Mouse (Mus musculus) limb, embryonic 15.5 days (tissue): ENCODE measurements around the gene Ncs1. TPM values are rescaled to one million over a fixed set of nuclear protein-coding genes. Genes with fewer than 3 reads are reported as not detected.

Experiments
- ATAC-seq: fragments of 200-750 bp; cut with Nextera tagmentation; 2 replicates; pipeline ENCODE4 v1.8.0; 2017; ENCODE audit warnings: low read depth, moderate TSS enrichment; ENCODE audit not compliant: insufficient number of reproducible peaks, low FRiP score, low TSS enrichment
- H3K27ac ChIP-seq: fragments of 300-500 bp; sonication (generic); 2 replicates; pipeline ENCODE4 v1.5.1; 2015; ENCODE audit warnings: moderate library complexity, mild to moderate bottlenecking, inconsistent platforms
- H3K27me3 ChIP-seq: fragments of 300-500 bp; sonication (generic); 2 replicates; pipeline ENCODE4 v1.6.1; 2015; ENCODE audit warnings: inconsistent platforms
- H3K36me3 ChIP-seq: fragments of 300-500 bp; sonication (generic); 2 replicates; pipeline ENCODE4 v1.6.1; 2015; ENCODE audit warnings: inconsistent platforms
- H3K4me1 ChIP-seq: fragments of 300-500 bp; sonication (generic); 2 replicates; pipeline ENCODE4 v1.6.1; 2015; ENCODE audit warnings: inconsistent platforms
- H3K4me2 ChIP-seq: fragments of 300-500 bp; sonication (generic); 2 replicates; pipeline ENCODE4 v1.6.1; 2015; ENCODE audit warnings: mild to moderate bottlenecking, inconsistent platforms
- H3K4me3 ChIP-seq: fragments of 300-500 bp; sonication (generic); 2 replicates; pipeline ENCODE4 v1.5.1; 2015; ENCODE audit warnings: mild to moderate bottlenecking, inconsistent platforms
- H3K9ac ChIP-seq: fragments of 300-500 bp; sonication (generic); 2 replicates; pipeline ENCODE4 v1.6.1; 2015; ENCODE audit warnings: inconsistent platforms
- H3K9me3 ChIP-seq: fragments of 300-500 bp; sonication (generic); 2 replicates; pipeline ENCODE4 v1.6.1; 2016; ENCODE audit warnings: inconsistent platforms
- WGBS: fragments of 180-500 bp; shearing (Covaris S2); methylation state at CpG from one replicate; pipeline ENCODE4 v1.1.7; 2015; 5-methylcytosine and 5-hydroxymethylcytosine counted together
- polyA plus RNA-seq: library from polyadenylated mRNA; unstranded; fragments of >200 nt; fragmentation: Nextera tagmentation; extraction: Ambion mirVana; gene quantifications from 2 replicates; pipeline ENCODE4 v1.2.1, GENCODE M21; 2015

The Ncs1 gene
- polyA plus RNA-seq, 1 experiment from 2014 or later: 33.9 TPM

- no peak overlapping the region for H3K4me2 ChIP-seq
- H3K27me3 ChIP-seq: peaks cover 13% of the 10 kb centered on the region
- 0 out of 2 replicates have a peak, but pooled peaks cover 12% of the 10 kb centered on the region for H3K4me1 ChIP-seq
- H3K36me3 ChIP-seq: no peaks in the 10 kb centered on the region
- no peak overlapping the region for H3K27ac ChIP-seq
- ATAC-seq: no peak
- H3K9me3 ChIP-seq: no peaks in the 10 kb centered on the region
- WGBS: 46% methylated on average over 4 of the region's 4 CpGs
- no peak overlapping the region for H3K9ac ChIP-seq
- no peak overlapping the region for H3K4me3 ChIP-seq
Observed at GRCm38 (mm10) chr2:31305684-31306083, 60.1 kb downstream of the Ncs1 start.

GRCm38 (mm10) chr2:31308257-31308656, 62.6 kb downstream of the Ncs1 start:
- Histone ChIP-seq H3K27me3 (peaks cover 31% of the 10 kb centered on the region), H3K4me3 (no peak overlapping the region), H3K4me2 (no peak overlapping the region), H3K27ac (no peak overlapping the region), H3K9me3 (no peaks in the 10 kb centered on the region), H3K4me1 (0 out of 2 replicates have a peak, but pooled peaks cover 12% of the 10 kb centered on the region), H3K36me3 (no peaks in the 10 kb centered on the region), H3K9ac (no peak overlapping the region)
- no peak for ATAC-seq
- WGBS: 61% methylated on average over 4 of the region's 4 CpGs

- Histone ChIP-seq H3K27me3 (peaks cover 44% of the 10 kb centered on the region), H3K4me3 (no peak overlapping the region), H3K4me2 (no peak overlapping the region), H3K36me3 (no peaks in the 10 kb centered on the region), H3K4me1 (peaks cover 13% of the 10 kb centered on the region), H3K9me3 (no peaks in the 10 kb centered on the region), H3K27ac (no peak overlapping the region), H3K9ac (no peak overlapping the region)
- ATAC-seq: no peak
- 36% methylated on average over 15 of the region's 15 CpGs for WGBS
Observed at GRCm38 (mm10) chr2:31309549-31309948, 63.9 kb downstream of the Ncs1 start.

- WGBS: 1% methylated on average over 28 of the region's 33 CpGs
- Histone ChIP-seq H3K27ac (no peak within 1 kb of the TSS), H3K4me2 (peak within 1 kb of the TSS; percentile 29), H3K4me3 (peak within 1 kb of the TSS; percentile 16), H3K27me3 (peaks cover 78% of the 10 kb centered on the region), H3K9me3 (no peaks in the 10 kb centered on the region), H3K36me3 (no peaks in the 10 kb centered on the region), H3K9ac (no peak within 1 kb of the TSS), H3K4me1 (peaks cover 9% of the 10 kb centered on the region)
- ATAC-seq: no peak
Observed at GRCm38 (mm10) chr2:31314007-31314465, 68.4 kb downstream of the Ncs1 start, which contains the start of gene Hmcn2. TSS of gene Hmcn2 (plus strand) at chr2:31314415.

- ATAC-seq: no peak; the same call in 1 of the 2 replicates
- H3K27me3 ChIP-seq: peaks cover 48% of the 10 kb centered on the region
- no peak overlapping the region for H3K27ac ChIP-seq
- H3K4me1 ChIP-seq: peaks cover 9% of the 10 kb centered on the region
- H3K9ac ChIP-seq: no peak overlapping the region
- no peaks in the 10 kb centered on the region for H3K9me3 ChIP-seq
- no peak overlapping the region for H3K4me2 ChIP-seq
- no peak overlapping the region for H3K4me3 ChIP-seq
- no peaks in the 10 kb centered on the region for H3K36me3 ChIP-seq
- 3% methylated on average over 2 of the region's 2 CpGs for WGBS
Observed at GRCm38 (mm10) chr2:31318162-31318561, 72.5 kb downstream of the Ncs1 start.

GRCm38 (mm10) chr2:31319200-31319599, 73.6 kb downstream of the Ncs1 start:
- H3K9ac ChIP-seq: no peak overlapping the region
- peaks cover 37% of the 10 kb centered on the region for H3K27me3 ChIP-seq
- no peak overlapping the region for H3K4me3 ChIP-seq
- no peak overlapping the region for H3K4me2 ChIP-seq
- H3K4me1 ChIP-seq: peaks cover 5% of the 10 kb centered on the region
- no peak overlapping the region for H3K27ac ChIP-seq
- ATAC-seq: no peak
- no peaks in the 10 kb centered on the region for H3K9me3 ChIP-seq
- H3K36me3 ChIP-seq: no peaks in the 10 kb centered on the region
- 75% methylated on average over 2 of the region's 2 CpGs for WGBS

- Histone ChIP-seq H3K9me3 (no peaks in the 10 kb centered on the region), H3K27ac (no peak overlapping the region), H3K36me3 (no peaks in the 10 kb centered on the region), H3K4me1 (no peaks in the 10 kb centered on the region), H3K4me2 (no peak overlapping the region), H3K9ac (no peak overlapping the region), H3K27me3 (no peaks in the 10 kb centered on the region), H3K4me3 (no peak overlapping the region)
- WGBS: 46% methylated on average over 10 of the region's 10 CpGs
- ATAC-seq: no peak
Observed at GRCm38 (mm10) chr2:31327186-31327585, 81.6 kb downstream of the Ncs1 start.

- no peak overlapping the region for H3K4me2 ChIP-seq
- H3K4me1 ChIP-seq: peaks cover 18% of the 10 kb centered on the region
- no peak overlapping the region for H3K27ac ChIP-seq
- WGBS: 34% methylated on average over 12 of the region's 12 CpGs
- no peak overlapping the region for H3K4me3 ChIP-seq
- ATAC-seq: no peak
- no peak overlapping the region for H3K9ac ChIP-seq
- no peaks in the 10 kb centered on the region for H3K36me3 ChIP-seq
- peaks cover 14% of the 10 kb centered on the region; the same call in 1 of the 2 replicates for H3K27me3 ChIP-seq
- no peaks in the 10 kb centered on the region for H3K9me3 ChIP-seq
Observed at GRCm38 (mm10) chr2:31337706-31338330, 92.2 kb downstream of the Ncs1 start.

- Histone ChIP-seq H3K36me3 (no peaks in the 10 kb centered on the region), H3K4me1 (peaks cover 18% of the 10 kb centered on the region), H3K27me3 (peaks cover 14% of the 10 kb centered on the region; the same call in 1 of the 2 replicates), H3K27ac (no peak overlapping the region), H3K9me3 (no peaks in the 10 kb centered on the region), H3K4me2 (no peak overlapping the region), H3K9ac (no peak overlapping the region), H3K4me3 (no peak overlapping the region)
- no peak for ATAC-seq
- WGBS: 12% methylated on average over 9 of the region's 9 CpGs
Observed at GRCm38 (mm10) chr2:31339826-31340225, 94.2 kb downstream of the Ncs1 start.

- Histone ChIP-seq H3K9ac (no peak overlapping the region), H3K4me1 (peaks cover 18% of the 10 kb centered on the region), H3K36me3 (no peaks in the 10 kb centered on the region), H3K4me3 (no peak overlapping the region), H3K9me3 (no peaks in the 10 kb centered on the region), H3K4me2 (no peak overlapping the region), H3K27ac (no peak overlapping the region), H3K27me3 (peaks cover 11% of the 10 kb centered on the region; the same call in 1 of the 2 replicates)
- ATAC-seq: no peak
- WGBS: 56% methylated on average over 8 of the region's 8 CpGs
Observed at GRCm38 (mm10) chr2:31341726-31342535, 96.3 kb downstream of the Ncs1 start.
